Mouse (Mus musculus) left cerebral cortex, adult 6 months (tissue): ENCODE measurements around the gene Hoxb5. TPM values are rescaled to one million over a fixed set of nuclear protein-coding genes. Genes with fewer than 3 reads are reported as not detected.

Source experiments
- long read RNA-seq, 2 experiments: library from polyadenylated mRNA; unstranded; transcript quantifications; one replicate each; pipeline ENCODE4 v2.0.0; 2019 to 2020
- polyA plus RNA-seq: library from polyadenylated mRNA; unstranded; fragments of <200 nt; fragmentation: Nextera tagmentation; gene quantifications from 2 replicates; pipeline ENCODE4 v1.2.3, GENCODE M21; 2021

The Hoxb5 gene
- not detected in 2 replicates for polyA plus RNA-seq
- long read RNA-seq, experiment 1 = 0 reads
- long read RNA-seq, experiment 2 = 0 reads

DNA sequence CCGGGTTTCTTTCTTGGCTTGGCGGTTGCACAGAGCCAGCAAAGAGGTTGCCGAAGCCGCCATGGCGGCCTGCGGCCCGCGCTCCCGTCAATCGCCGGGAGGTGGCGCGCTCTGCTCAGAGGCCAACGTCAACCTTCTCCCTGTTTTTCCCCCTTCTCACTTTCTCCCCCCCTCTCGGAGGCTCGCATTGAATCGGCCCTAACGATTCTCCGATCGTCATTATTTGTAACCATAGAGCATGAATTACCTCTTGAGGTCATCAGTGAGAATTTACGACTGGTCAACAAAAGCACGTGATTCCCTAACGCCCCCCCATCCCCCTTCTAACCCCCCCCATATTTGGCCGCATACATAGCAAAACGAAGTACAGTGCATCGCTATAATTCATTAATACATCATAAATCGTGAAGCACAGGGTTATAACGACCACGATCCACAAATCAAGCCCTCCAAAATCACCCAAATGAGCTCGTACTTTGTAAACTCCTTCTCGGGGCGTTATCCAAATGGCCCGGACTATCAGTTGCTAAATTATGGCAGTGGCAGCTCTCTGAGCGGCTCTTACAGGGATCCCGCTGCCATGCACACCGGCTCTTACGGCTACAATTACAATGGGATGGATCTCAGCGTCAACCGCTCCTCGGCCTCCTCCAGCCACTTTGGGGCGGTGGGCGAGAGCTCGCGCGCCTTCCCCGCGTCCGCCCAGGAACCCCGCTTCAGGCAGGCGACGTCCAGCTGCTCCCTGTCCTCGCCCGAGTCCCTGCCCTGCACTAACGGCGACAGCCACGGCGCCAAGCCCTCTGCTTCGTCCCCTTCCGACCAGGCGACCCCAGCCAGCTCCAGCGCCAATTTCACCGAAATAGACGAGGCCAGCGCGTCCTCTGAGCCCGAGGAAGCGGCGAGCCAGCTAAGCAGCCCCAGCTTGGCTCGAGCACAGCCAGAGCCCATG lies at the start of gene Hoxb5:
Hoxb5 (plus strand) TSS at position 186 of the 949 bp plus-strand sequence.

DNA sequence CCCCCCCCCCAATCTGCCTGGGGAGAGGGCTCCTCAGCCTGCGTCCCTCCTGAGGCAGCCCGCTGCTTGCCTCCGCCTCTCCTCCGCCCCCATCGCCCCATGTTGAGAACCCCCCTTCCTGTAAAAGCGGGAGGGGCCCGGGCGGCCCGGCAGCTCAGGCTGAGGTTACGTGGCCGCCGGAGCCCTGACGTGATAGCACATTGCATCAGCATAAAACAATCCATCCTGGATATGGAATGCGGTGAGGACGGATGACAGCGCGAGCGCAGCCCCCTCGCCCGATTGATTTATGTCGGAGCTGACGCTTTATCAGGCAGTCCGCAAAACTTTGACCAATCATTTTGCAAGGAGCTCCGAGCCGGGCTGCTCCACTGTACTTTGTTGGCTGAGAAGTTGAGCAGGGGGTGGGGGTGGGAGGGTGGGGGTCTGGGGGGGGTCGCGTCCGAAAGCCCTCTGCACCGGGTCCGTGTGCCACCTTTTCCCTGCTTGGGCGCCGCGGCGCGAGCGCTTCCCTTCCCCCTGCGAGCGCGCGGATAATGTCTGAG lies 32.1 kb upstream of the Hoxb5 start, which contains the start of gene Hoxb9:
Hoxb9 (plus strand) TSS at position 462 of the 545 bp plus-strand sequence.

DNA sequence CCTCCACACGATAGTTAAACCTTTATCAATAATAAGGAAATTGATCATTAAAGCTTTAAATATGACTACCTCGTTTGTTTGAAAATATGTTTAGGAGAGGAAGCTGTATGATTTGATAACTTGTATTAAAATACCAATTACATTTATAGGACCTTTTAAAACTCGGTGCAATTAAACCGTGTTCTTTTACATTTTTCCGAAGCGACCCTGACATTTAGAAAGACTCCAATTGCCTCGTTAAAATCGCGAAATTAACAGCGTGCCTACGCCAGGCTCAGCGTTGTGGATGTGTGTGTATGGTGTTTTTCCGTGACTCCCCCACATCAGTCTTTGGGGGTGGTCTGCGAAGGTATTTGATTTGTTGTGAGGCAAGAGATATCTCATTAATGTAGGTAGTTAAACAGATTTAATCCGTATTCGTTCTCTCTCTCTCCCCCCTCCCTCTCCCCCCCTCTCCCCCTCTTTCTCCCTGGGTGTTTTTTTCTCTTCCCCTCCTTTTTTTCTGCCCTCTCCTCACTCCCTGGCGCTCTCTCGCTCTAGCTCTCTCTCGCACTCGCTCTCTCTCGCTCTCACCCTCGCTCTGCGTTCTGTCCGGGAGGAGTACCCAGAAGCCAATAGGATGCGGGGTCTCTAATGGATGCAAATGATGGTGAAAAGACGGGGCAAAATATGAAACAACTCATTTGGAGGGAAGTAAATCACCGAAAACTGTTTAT lies 21.1 kb upstream of the Hoxb5 start, which contains the start of gene Hoxb8:
Hoxb8 (plus strand) TSS at position 51 of the 716 bp plus-strand sequence.

DNA sequence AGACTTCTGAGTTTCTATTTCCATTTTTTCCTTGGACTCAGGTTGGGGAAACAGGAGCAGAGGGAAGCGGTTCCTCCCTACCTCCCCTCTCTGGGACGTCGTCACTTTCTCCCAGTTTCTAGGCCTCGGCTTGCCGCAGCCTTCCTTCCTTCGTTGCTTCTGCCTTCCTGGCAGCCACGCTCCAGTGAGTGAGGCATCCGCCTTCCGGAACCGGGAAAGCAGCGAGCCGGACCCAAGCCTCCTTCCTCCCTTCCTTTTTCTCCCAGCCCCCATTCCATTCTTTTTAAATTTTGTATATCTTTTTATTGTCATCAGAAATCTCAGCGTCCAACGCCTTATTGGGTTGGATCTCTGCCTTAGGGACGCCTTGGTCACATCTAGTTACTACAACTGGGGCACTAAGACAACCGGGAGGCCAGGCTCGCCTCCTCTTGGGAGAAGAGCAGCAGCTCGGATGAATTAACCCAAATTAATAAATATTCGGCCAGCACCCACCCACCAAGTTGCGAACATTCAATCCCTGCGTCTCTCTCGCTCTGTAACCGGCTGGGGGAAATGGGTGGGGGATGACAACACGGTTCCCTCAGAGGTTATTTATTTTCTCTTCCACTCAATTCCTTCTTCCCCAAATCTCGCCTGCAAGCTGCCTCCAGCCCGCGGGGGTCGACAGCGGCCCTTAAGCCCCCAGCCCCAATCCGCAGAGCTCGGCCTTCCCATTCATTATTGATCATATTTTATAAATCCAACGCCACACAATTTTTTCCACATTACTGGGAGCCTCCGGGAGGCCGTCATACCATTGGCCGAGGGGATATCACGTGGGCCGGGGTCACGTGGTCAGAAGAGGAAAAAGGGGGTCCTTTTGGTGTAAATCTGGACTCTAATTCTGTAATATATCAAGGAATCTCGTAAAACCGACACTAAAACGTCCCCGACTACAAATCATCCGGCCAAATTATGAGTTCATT lies 17.1 kb upstream of the Hoxb5 start, which contains the start of gene Hoxb7:
Hoxb7 (plus strand) TSS at position 853 of the 968 bp plus-strand sequence.

DNA sequence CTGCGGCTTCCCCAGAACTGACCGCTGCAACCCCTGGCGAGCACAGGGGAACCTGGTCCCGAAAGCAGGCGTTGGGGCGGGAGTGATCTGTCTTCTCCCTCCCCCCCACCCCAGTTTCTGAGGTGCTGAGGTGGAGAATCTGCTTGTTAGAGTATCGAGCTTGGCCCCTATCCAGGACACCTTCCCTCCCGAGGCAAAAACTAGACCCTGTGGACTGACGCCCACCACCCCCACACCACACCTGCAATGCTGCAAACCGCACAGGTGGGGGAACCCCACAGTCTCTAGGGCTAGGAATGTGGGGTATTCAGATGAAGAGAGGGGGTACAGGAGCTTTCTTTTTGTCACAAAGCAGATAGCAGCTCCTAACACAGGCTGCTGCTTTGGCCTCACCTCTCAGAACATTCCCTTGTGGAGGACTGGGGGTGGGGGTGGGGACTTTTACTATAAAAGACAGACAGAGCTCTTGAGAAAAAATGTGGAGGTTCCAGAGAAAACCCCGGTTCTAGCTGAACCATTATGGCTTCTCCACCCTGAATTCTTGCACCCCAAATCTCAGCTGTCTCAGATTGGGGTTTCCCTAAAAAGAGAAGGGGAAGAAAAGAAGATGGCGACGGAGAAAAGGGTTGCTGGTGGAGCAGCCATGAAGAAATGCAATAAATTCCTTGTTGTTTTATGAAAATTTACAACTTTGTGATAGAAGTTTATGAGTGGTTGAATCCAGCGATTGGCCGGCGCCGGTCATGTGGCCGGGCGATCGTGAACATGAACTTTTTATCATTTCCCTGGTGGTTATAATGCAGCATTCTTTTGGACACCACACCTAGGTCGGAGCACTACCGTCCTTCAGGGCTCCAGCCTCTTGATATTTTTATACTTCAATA lies 11.2 kb upstream of the Hoxb5 start, which contains the start of gene Hoxb6:
Hoxb6 (plus strand) TSS at position 796 of the 884 bp plus-strand sequence.

DNA sequence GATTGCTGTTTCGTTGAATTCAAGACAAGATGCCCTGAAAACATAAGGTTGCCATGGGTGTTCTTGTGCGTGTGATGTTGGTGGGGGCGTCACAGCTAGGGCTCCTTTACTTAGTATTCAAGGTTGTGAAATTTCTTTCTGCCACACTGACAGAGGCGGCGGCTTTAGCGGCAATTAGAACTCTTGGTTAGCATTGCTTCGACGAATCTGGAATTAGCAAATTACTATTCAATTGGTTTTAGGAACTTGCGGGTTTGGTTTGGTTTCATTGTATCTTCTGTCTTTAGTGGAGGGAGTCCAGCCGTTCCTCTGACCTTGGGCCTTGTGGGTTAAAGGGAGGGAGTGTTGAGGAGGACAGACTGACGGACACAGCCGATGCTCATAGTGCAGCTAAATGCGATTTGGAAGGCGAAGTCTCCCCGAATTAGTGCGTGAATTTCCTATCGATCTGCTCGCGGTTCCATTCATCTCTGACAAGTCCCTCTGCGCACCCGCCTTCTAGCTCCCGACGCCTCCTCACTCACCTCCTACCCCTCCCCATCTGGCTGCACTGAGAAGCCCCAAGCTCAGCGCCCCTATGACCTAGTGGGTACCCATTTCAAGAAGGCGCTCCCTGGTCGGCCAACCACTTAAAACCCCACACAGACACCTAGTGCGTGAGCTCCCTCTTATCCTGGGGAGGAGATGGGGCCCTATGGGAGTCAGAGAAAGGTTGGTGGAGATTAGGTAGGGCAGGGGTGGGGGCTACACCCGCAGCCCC lies 14.7 kb downstream of the Hoxb5 start, which contains the start of gene Hoxb4:
Hoxb4 (plus strand) TSS at position 660 of the 760 bp plus-strand sequence.

DNA sequence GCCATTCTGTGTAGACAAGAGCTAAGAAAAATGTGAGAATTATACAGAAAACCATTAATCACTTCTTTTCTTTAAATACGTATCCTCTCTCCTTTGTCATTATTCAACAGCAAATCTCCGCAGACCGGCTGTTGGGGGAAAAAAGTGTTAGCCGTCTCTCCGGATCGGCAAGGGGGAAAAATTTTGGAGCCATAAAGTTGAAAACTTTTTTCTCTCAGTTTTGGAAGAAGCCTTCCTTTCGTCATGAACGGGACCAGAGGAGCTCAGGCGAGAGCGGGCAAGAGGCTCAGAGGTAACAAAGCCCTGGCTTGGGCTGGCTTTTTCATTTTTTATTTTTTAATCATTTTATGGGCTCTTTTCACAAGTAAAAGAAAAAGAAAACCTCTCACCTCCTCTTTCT lies 20.0 kb downstream of the Hoxb5 start, which contains the start of gene Hoxb3:
Hoxb3 (plus strand) TSS at position 173 of the 400 bp plus-strand sequence.

DNA sequence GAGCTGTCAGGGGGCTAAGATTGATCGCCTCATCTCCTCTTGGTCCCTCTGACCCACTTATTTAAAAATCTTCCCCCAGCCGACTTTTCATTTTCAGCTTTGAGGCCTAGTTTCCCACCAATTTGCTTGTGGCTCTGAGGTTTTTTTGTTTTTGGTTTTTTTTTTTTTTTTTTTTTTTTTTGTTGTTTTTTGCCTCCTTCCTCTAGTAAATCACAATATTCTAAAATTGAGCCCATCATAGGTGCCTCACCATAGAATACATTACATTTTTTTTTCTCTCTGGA lies 47.1 kb downstream of the Hoxb5 start, which contains the start of gene Hoxb2:
Hoxb2 (plus strand) TSS at position 185 of the 284 bp plus-strand sequence.

Other genes with a start within 250 kb of the Hoxb5 start
- 7.4 and 13.4 TPM in 2 replicates for gene Ube2z, start 237.9 kb upstream of the Hoxb5 start, polyA plus RNA-seq
- 1,286 and 1,332 TPM in 2 replicates for gene Atp5g1, start 227.7 kb upstream of the Hoxb5 start, polyA plus RNA-seq
- gene Calcoco2, start 191.4 kb upstream of the Hoxb5 start, polyA plus RNA-seq = not detected in 2 replicates
- not detected in 2 replicates for gene Ttll6, start 169.6 kb upstream of the Hoxb5 start, polyA plus RNA-seq
- not detected in 2 replicates for gene Hoxb13, start 109.0 kb upstream of the Hoxb5 start, polyA plus RNA-seq
- not detected in 2 replicates for gene Hoxb9, start 31.9 kb upstream of the Hoxb5 start, polyA plus RNA-seq
- not detected in 2 replicates for gene Hoxb8, start 21.4 kb upstream of the Hoxb5 start, polyA plus RNA-seq
- not detected in 2 replicates for gene Hoxb7, start 16.7 kb upstream of the Hoxb5 start, polyA plus RNA-seq
- gene Hoxb6, start 10.9 kb upstream of the Hoxb5 start, polyA plus RNA-seq = not detected in 2 replicates
- not detected in 2 replicates for gene Hoxb4, start 14.9 kb downstream of the Hoxb5 start, polyA plus RNA-seq
- not detected in 2 replicates for gene Hoxb3, start 20.0 kb downstream of the Hoxb5 start, polyA plus RNA-seq
- not detected in 2 replicates for gene Hoxb2, start 47.2 kb downstream of the Hoxb5 start, polyA plus RNA-seq
- gene Hoxb1, start 62.4 kb downstream of the Hoxb5 start, polyA plus RNA-seq = not detected in 2 replicates
- gene Skap1, start 161.3 kb downstream of the Hoxb5 start, polyA plus RNA-seq = 2.2 and 2.5 TPM in 2 replicates